Mouse (Mus musculus) spleen, adult 2 months (tissue): ENCODE results near the gene Esrrb.

Experiments used
- CTCF ChIP-seq: fragments of 200-500 bp; IDR thresholded peaks from 2 replicates; pipeline ENCODE4 v1.5.1; 2011; ENCODE audit warnings: mild to moderate bottlenecking, inconsistent platforms; ENCODE audit not compliant: insufficient read depth, insufficient read length, insufficient replicate concordance; ENCODE audit errors: extremely low read depth
- POLR2A ChIP-seq: fragments of 200-500 bp; IDR thresholded peaks from 2 replicates; pipeline ENCODE4 v1.6.1; 2011; ENCODE audit warnings: low read depth, low read length, inconsistent platforms

DNA sequence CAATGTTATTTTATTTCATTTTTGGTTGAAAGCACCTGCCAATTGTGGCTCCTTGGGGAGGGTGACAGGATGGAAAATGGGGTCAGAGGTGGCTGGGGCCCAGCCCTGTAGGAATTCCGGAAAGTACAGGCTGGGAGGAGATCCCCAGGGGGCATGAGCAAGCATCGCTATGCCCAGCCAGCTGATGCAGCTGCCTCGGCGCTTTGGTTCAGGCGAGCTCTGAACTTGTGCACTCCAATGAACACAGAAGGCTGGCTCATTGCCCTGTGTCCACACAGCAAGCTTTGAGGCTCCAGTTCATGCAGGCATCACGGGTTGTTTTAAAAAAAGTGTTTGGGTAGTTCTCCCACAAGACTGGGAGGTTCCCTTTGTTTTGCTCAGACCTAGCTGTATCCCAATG, 156.8 kb downstream of the Esrrb start:
- no peak for TF ChIP-seq CTCF
- no peak for TF ChIP-seq POLR2A
